Comparison of ENCODE assay signal across 8 mouse cellular contexts in the genomic region with DNA sequence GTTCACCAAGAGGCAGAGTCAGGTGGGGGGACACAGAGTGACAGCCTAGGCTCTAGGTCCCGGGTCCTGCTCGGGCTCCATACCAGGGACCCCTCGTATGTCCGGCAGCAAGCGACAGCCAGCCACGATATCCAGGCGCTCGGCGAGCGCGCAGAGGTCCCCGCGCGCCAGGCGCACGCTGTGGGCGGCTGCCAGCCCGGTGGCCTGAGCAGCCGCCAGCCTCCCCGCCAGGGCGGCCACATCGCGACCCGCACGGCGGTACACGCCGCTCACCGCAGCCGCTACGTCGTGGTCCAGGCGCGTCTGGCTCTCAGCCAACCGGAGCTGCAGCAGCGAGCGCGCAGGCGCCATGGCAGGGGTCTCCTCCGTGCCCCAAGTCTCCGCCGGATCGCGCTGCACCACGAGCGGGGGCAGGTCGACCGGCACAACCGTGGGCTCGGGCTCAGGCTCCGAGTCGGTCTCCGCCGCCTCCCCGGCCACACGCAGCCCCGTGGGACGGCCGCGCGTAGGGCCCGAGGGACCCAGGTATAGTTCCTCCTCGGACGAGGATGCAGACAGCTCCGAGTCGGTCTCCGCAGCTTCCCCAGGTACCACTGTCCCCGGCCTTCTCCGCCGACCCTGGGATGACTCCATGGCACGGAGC. TPM values are rescaled to one million over a fixed set of nuclear protein-coding genes. Genes with fewer than 3 reads are reported as not detected.
DNase-seq lines count a peak whose midpoint lies in the region; ATAC-seq and TF ChIP-seq lines count a peak whose summit lies in the region.
"Had no signal": no experiment of that assay in that cellular context is flagged by ENCODE, and none has a peak within 500 bp of the region (broad histone marks: within the 10 kb centered on the region; RNA-seq: fewer than 3 reads in every experiment).

No protein-coding gene starts in this region.

- no peaks in the 10 kb centered on the region for H3K36me3 ChIP-seq in heart, postnatal 0 days (replicated peaks; ENCODE audit: control insufficient read depth, insufficient read depth, low read length)

- no peaks in the 10 kb centered on the region for H3K27me3 ChIP-seq in heart, postnatal 0 days (ENCODE audit: control insufficient read depth, insufficient read depth, low read length)

- no peak for ATAC-seq in heart, postnatal 0 days (ENCODE audit: insufficient read depth, low read depth)

- no peak overlapping the region for H3K27ac ChIP-seq in heart, postnatal 0 days (ENCODE audit: low read depth)

- WGBS in heart, postnatal 0 days = 4% methylated on average over 66 of the region's 71 CpGs

- no peak for TF ChIP-seq CTCF in heart, postnatal 0 days (IDR thresholded peaks at IDR 0.05; ENCODE audit: low read depth)

- H3K4me2 ChIP-seq in heart, postnatal 0 days (ENCODE audit: low read depth, low read length) = peak overlapping the region; percentile 76

- peaks cover 17% of the 10 kb centered on the region; the same call in 1 of the 2 replicates for H3K4me1 ChIP-seq in heart, postnatal 0 days (ENCODE audit: control insufficient read depth, insufficient read depth)

- peak overlapping the region; percentile 53 for H3K9ac ChIP-seq in heart, postnatal 0 days (replicated peaks; ENCODE audit: low read depth, low read length)

- TF ChIP-seq EP300 in heart, postnatal 0 days (IDR thresholded peaks at IDR 0.05; ENCODE audit: low read depth) = no peak

- peak overlapping the region; percentile 62 for H3K4me3 ChIP-seq in heart, postnatal 0 days (ENCODE audit: low read depth, low read length)

- no peaks in the 10 kb centered on the region for H3K9me3 ChIP-seq in heart, postnatal 0 days (replicated peaks; ENCODE audit: control insufficient read depth, low read length)

- DNase-seq in urinary bladder, postnatal 25 days (ENCODE audit: low spot score) = peak; percentile 35
- DNase-seq in urinary bladder, postnatal 10 days (ENCODE audit: low spot score) = no peak
- DNase-seq in cerebellum, postnatal 25 days = peak; percentile 42 to 65
- no peak for DNase-seq in heart, postnatal 0 days (ENCODE audit: low spot score)
- DNase-seq in liver = peak; percentile 70
- DNase-seq in neural tube, embryonic 10.5 days (ENCODE audit: extremely low spot score, low spot score) = peak; percentile 81
- peak; percentile 73 for DNase-seq in thymus, postnatal 0 days (ENCODE audit: low spot score)

RNA-seq across cellular contexts. Expression of gene Bloc1s3, which starts 1.1 kb away (rescaled TPM):
- total RNA-seq in heart, postnatal 0 days (2014; rRNA removed; ENCODE audit: low replicate concordance) = 9.3 and 11.9 TPM in 2 replicates
- polyA plus RNA-seq in heart, postnatal 0 days (2015; fragmentation: Nextera tagmentation; extraction: Ambion mirVana) = 1.2 TPM in 2 replicates
- 2.7 and 4.0 TPM in 2 replicates for polyA plus RNA-seq in thymus, postnatal 0 days (2015; fragmentation: Nextera tagmentation; extraction: Ambion mirVana)

RNA-seq across cellular contexts. Expression of gene Trappc6a, which starts 1.1 kb away (rescaled TPM):
- total RNA-seq in heart, postnatal 0 days (2014; rRNA removed; ENCODE audit: low replicate concordance) = 65.1 and 84.9 TPM in 2 replicates
- polyA plus RNA-seq in heart, postnatal 0 days (2015; fragmentation: Nextera tagmentation; extraction: Ambion mirVana) = 79.5 and 83.3 TPM in 2 replicates
- 86.5 and 92.5 TPM in 2 replicates for polyA plus RNA-seq in thymus, postnatal 0 days (2015; fragmentation: Nextera tagmentation; extraction: Ambion mirVana)

RNA-seq across cellular contexts. Expression of gene Nkpd1, which starts 10.5 kb away (rescaled TPM):
- not detected in 2 replicates for total RNA-seq in heart, postnatal 0 days (2014; rRNA removed; ENCODE audit: low replicate concordance)
- polyA plus RNA-seq in heart, postnatal 0 days (2015; fragmentation: Nextera tagmentation; extraction: Ambion mirVana) = not detected in 2 replicates
- polyA plus RNA-seq in thymus, postnatal 0 days (2015; fragmentation: Nextera tagmentation; extraction: Ambion mirVana) = 0.24 and 0.42 TPM in 2 replicates
- total RNA-seq: hematopoietic stem cell, adult 5-6 weeks had no signal

RNA-seq across cellular contexts. Expression of gene Exoc3l2, which starts 44.0 kb away (rescaled TPM):
- total RNA-seq in heart, postnatal 0 days (2014; rRNA removed; ENCODE audit: low replicate concordance) = 1.9 and 3.5 TPM in 2 replicates
- polyA plus RNA-seq in heart, postnatal 0 days (2015; fragmentation: Nextera tagmentation; extraction: Ambion mirVana) = 0.49 and 0.62 TPM in 2 replicates
- polyA plus RNA-seq in thymus, postnatal 0 days (2015; fragmentation: Nextera tagmentation; extraction: Ambion mirVana) = 0.74 and 0.78 TPM in 2 replicates

RNA-seq across cellular contexts. Expression of gene Mark4, which starts 48.5 kb away (rescaled TPM):
- 16.0 and 26.4 TPM in 2 replicates for total RNA-seq in heart, postnatal 0 days (2014; rRNA removed; ENCODE audit: low replicate concordance)
- polyA plus RNA-seq in heart, postnatal 0 days (2015; fragmentation: Nextera tagmentation; extraction: Ambion mirVana) = 5.5 and 5.6 TPM in 2 replicates
- polyA plus RNA-seq in thymus, postnatal 0 days (2015; fragmentation: Nextera tagmentation; extraction: Ambion mirVana) = 6.7 and 9.0 TPM in 2 replicates

Comparison
In these comparisons a context has a peak if more than half of its experiments do, and no peak if none do; other contexts are left out.
1. DNase-seq: peak in urinary bladder, postnatal 25 days (single experiment), cerebellum, postnatal 25 days (2 of 2), liver (single experiment), neural tube, embryonic 10.5 days (single experiment) and thymus, postnatal 0 days (single experiment); none in urinary bladder, postnatal 10 days (single experiment) and heart, postnatal 0 days (single experiment).